Mouse (Mus musculus) kidney, embryonic 15.5 days (tissue): ENCODE data around the gene Errfi1. TPM values are rescaled to one million over a fixed set of nuclear protein-coding genes. Genes with fewer than 3 reads are reported as not detected.

Experiments used
- ATAC-seq: fragments of 200-750 bp; cut with Nextera tagmentation; replicated peaks from 2 replicates; pipeline ENCODE4 v1.8.0; 2017; ENCODE audit warnings: moderate TSS enrichment; ENCODE audit not compliant: low FRiP score
- H3K27ac ChIP-seq: fragments of 300-500 bp; sonication (generic); 2 replicates; pipeline ENCODE4 v1.5.1; 2015; ENCODE audit warnings: mild to moderate bottlenecking, inconsistent platforms
- H3K27me3 ChIP-seq: fragments of 300-500 bp; sonication (generic); 2 replicates; pipeline ENCODE4 v1.6.1; 2015; ENCODE audit warnings: inconsistent platforms
- H3K36me3 ChIP-seq: fragments of 300-500 bp; sonication (generic); 2 replicates; pipeline ENCODE4 v1.6.1; 2015; ENCODE audit warnings: inconsistent platforms
- H3K4me1 ChIP-seq: fragments of 300-500 bp; sonication (generic); 2 replicates; pipeline ENCODE4 v1.6.1; 2015; ENCODE audit warnings: inconsistent platforms
- H3K4me2 ChIP-seq: fragments of 300-500 bp; sonication (generic); 2 replicates; pipeline ENCODE4 v1.6.1; 2015; ENCODE audit warnings: moderate library complexity, mild to moderate bottlenecking, inconsistent platforms
- H3K4me3 ChIP-seq: fragments of 300-500 bp; sonication (generic); replicated peaks from 2 replicates; pipeline ENCODE4 v1.5.1; 2015; ENCODE audit warnings: mild to moderate bottlenecking, inconsistent platforms
- H3K9ac ChIP-seq: fragments of 300-500 bp; sonication (generic); 2 replicates; pipeline ENCODE4 v1.6.1; 2015; ENCODE audit warnings: mild to moderate bottlenecking, inconsistent platforms
- H3K9me3 ChIP-seq: fragments of 300-500 bp; sonication (generic); replicated peaks from 2 replicates; pipeline ENCODE4 v1.6.1; 2016; ENCODE audit warnings: inconsistent platforms
- WGBS: fragments of 180-500 bp; shearing (Covaris S2); methylation state at CpG from one replicate; pipeline ENCODE4 v1.1.7; 2015; ENCODE audit warnings: mixed read lengths; 5-methylcytosine and 5-hydroxymethylcytosine counted together
- polyA plus RNA-seq: library from polyadenylated mRNA; unstranded; fragments of >200 nt; fragmentation: Nextera tagmentation; extraction: Ambion mirVana; gene quantifications from 2 replicates; pipeline ENCODE4 v1.2.1, GENCODE M21; 2015

Gene Errfi1
- polyA plus RNA-seq, 1 experiment from 2014 or later, result 34.2 TPM

DNA sequence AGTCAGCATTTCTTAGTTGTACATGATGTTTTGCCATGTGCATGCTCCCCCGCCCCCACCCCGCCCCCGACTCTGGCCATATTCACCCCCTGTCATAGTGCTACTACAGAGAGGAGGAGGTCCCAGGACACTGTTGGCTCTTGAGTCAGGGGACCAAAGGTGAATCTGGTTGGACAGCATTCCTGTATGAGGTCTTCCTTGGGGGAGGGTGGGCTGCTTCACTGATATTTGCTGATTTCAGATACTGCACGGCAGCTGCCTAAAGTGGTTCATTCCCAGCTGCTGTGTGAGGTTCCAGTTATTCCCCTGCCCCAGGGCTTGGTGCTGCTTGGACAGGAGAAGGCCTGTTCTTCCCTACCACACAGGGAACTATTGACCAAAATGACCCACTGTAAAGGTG lies 34.8 kb downstream of the Errfi1 start:
- WGBS, result 65% methylated on average over 4 of the region's 4 CpGs
- H3K27ac ChIP-seq, result peak overlapping the region; percentile 45; the same call in 1 of the 2 replicates
- H3K9ac ChIP-seq, result no peak overlapping the region
- H3K9me3 ChIP-seq, result no peaks in the 10 kb centered on the region
- no peaks in the 10 kb centered on the region for H3K27me3 ChIP-seq
- H3K4me3 ChIP-seq, result no peak overlapping the region
- H3K36me3 ChIP-seq, result no peaks in the 10 kb centered on the region
- H3K4me2 ChIP-seq, result no peak overlapping the region
- no peak for ATAC-seq
- peaks cover 26% of the 10 kb centered on the region for H3K4me1 ChIP-seq

DNA sequence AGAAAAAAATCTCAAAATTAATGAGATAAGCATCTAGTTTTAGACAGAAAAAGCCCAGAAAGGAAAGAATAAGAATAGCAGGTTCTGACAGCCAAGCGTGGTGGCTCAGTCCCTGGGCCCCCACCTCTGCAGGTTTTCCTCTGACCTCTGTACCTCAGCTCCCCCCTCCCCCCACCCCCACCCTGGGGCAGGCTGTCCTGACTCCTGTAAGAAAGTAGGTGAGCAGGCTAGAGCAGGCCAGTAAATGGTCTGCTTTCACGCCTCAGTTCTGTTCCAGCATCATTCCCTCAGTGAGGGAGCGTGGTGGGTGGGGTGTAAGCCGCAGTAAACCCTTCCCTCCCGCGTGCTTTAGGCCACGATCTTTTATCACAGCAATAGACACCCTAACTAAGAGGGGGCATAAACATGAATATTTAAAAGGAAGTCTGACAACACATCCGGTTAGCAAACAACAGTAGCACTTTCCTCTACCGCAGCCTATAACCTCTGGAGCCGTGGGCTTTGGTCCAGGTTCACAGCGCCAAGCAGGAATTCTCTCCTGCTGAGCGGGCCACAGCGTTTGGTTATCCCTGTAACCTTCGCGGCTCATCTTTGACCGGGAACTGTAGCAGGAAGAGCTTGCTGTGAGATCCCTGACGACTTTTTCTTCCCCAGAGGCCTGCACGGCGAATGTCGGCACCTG lies 35.7 kb downstream of the Errfi1 start:
- Histone ChIP-seq H3K36me3 (no peaks in the 10 kb centered on the region), H3K4me3 (no peak overlapping the region), H3K4me2 (peak overlapping the region; percentile 35), H3K4me1 (peaks cover 26% of the 10 kb centered on the region), H3K27ac (peak overlapping the region; percentile 82), H3K27me3 (no peaks in the 10 kb centered on the region), H3K9me3 (no peaks in the 10 kb centered on the region), H3K9ac (no peak overlapping the region)
- 36% methylated on average over 20 of the region's 20 CpGs for WGBS
- 0 out of 2 replicates have a peak, but pooled peaks have one; percentile 16 for ATAC-seq

DNA sequence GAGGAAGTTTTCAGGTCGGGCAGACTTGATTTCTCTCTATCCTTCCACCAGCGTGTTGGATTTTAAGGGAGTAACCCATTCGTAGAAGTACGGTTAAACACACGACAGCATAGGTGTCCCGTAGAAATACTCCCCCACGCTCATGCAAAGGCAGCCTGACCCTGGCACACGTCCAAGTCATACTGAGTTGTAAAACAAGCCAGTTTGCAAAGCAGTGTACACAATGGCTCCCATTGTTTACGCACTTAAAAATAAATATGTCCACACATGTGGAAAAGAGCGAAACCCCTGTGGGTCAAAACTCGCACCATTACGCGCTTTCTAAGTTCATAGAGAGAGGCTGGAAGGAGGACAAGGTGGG lies 36.2 kb downstream of the Errfi1 start:
- Histone ChIP-seq H3K9me3 (no peaks in the 10 kb centered on the region), H3K27ac (peak overlapping the region; percentile 82), H3K4me3 (no peak overlapping the region), H3K27me3 (no peaks in the 10 kb centered on the region), H3K4me1 (peaks cover 27% of the 10 kb centered on the region), H3K4me2 (peak overlapping the region; percentile 35), H3K36me3 (no peaks in the 10 kb centered on the region), H3K9ac (no peak overlapping the region)
- 36% methylated on average over 13 of the region's 13 CpGs for WGBS
- ATAC-seq, result 0 out of 2 replicates have a peak, but pooled peaks have one; percentile 41

DNA sequence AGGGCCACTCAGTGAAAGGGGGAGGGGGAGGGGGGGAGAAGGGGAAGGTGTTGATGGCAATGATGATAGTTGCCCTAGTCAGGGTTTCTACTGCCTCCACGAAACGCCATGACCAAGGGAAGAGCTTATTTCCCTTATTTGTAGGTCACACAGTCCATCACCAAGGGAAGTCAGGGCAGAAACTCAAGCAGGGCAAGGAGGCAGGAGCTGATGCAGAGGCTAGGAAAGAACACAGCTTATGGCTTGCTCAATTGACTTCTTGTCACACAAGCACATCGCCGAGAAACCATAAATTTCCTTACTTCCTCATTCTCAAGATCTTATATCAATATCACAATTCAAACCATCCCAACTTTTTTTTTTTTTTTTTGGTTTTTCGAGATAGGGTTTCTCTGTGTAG lies 37.6 kb downstream of the Errfi1 start:
- no peak for ATAC-seq
- WGBS, result 49% methylated on average over 5 of the region's 5 CpGs
- Histone ChIP-seq H3K36me3 (peaks cover 6% of the 10 kb centered on the region), H3K27me3 (no peaks in the 10 kb centered on the region), H3K9me3 (no peaks in the 10 kb centered on the region), H3K4me2 (no peak overlapping the region), H3K4me3 (no peak overlapping the region), H3K4me1 (peaks cover 36% of the 10 kb centered on the region), H3K27ac (no peak overlapping the region), H3K9ac (no peak overlapping the region)

DNA sequence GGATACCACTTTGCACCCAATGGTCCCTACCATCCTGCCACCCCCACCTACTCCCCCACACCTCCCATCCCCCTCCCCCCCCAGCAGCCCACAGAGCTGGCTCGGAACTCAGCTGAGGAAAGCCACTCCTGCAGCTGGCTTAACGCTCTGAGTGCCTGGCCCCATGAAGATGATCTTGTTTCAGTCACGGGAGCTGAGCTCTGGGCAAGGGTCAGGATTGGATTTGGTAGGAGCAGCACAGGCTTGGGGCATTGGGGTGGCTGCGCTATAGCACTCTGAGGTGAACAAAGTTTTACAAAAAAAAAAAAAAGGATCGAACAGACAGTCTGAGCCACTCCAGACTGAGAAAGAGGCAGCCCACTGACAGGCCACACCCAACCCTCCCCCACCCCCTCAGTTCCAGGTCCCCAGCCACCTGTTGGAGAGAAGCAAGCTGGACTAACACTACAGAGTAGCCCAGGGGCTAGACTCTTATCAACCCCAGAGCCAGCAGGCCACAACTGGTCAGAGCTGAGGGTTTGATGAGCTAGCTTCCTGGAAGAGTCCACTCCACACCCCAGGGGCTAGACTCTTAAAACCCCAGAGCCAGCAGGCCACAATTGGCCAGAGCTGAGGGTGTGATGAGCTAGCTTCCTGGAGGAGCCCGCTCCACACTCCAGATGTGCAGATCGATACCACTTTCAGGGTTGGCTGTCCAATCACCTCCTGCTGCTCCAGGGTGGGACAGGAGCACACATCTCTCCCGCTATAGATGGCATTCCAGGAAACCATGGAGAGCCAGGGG lies 41.2 kb downstream of the Errfi1 start:
- H3K9me3 ChIP-seq, result no peaks in the 10 kb centered on the region
- no peak overlapping the region for H3K4me2 ChIP-seq
- peak; percentile 37; the same call in 1 of the 2 replicates for ATAC-seq
- H3K9ac ChIP-seq, result no peak overlapping the region
- WGBS, result 54% methylated on average over 8 of the region's 8 CpGs
- no peaks in the 10 kb centered on the region for H3K27me3 ChIP-seq
- peaks cover 39% of the 10 kb centered on the region for H3K36me3 ChIP-seq
- H3K4me3 ChIP-seq, result no peak overlapping the region
- peak overlapping the region; percentile 20; the same call in 1 of the 2 replicates for H3K27ac ChIP-seq
- peaks cover 21% of the 10 kb centered on the region for H3K4me1 ChIP-seq

DNA sequence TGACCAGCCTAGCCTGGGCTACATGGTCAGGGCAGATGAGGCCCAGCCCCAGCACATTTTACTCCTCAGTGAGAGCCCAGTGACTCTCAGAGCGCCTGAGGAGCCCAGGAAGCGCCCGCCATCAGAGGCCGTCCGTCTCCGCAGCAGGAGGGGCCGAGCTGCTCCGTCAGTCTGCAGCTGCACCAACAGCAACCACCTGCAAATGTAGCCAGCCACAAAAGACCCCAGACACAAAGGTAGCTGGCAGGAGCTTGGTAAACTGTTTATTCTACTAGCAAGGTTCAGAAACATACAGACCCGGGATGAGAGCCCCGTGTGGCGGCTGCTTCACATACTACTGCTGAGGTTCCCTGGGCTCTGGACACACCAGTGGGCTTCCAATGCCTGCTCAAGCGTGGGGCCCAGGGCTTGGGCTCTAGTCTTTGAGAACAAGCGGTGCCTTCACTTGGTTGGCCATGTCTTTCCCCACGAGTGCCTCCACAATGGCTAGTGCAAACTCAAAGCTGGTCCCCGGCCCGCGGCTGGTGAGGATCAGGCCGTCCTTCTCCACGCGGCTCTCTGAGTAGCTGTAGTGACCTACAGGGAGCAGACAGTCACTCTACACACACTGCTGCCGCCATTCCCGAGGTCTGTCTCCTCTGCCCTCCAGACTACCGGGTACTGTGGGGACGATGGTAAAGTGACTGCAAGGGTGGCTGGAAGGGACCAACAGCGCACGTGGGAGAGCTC lies 43.3 kb downstream of the Errfi1 start:
- 93% methylated on average over 26 of the region's 26 CpGs for WGBS
- ATAC-seq, result no peak
- Histone ChIP-seq H3K36me3 (peaks cover 57% of the 10 kb centered on the region), H3K27ac (no peak overlapping the region), H3K4me3 (no peak overlapping the region), H3K9ac (no peak overlapping the region), H3K4me2 (no peak overlapping the region), H3K9me3 (no peaks in the 10 kb centered on the region), H3K27me3 (no peaks in the 10 kb centered on the region), H3K4me1 (peaks cover 19% of the 10 kb centered on the region)

DNA sequence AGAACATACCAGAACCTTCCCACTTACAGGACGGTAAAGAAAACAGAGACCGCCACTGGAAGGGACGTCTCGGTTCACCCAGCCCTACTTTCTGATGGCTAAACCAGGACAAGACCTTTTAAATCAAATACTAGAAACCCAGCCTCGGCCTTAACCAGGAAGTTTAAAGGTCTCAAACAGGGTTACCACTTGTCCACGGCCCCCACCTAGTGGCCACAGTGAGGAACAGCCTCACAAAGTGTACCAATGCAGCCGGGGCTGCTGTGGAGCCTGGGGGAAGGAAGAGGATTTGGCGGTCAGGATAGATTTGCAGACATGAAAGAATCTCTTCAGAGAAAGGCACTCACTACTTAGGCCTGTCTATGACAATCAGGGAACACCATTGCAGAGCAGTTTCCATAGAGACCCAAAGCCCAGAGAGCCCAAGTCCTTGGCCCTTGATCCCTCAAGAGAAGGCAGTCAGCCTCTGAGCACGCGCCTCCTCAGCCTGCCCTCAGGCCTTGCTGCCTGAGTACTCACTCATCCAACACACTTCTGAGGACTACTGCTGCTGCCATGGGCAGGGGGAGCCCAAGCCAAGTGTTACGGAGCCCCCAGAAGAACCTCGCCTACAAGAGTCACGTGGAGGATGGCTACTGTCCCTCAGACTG lies 45.1 kb downstream of the Errfi1 start:
- no peak for ATAC-seq
- peaks cover 75% of the 10 kb centered on the region for H3K36me3 ChIP-seq
- no peaks in the 10 kb centered on the region for H3K27me3 ChIP-seq
- no peak overlapping the region for H3K27ac ChIP-seq
- no peak overlapping the region for H3K9ac ChIP-seq
- no peak overlapping the region for H3K4me2 ChIP-seq
- H3K4me1 ChIP-seq, result peaks cover 24% of the 10 kb centered on the region
- H3K4me3 ChIP-seq, result no peak overlapping the region
- H3K9me3 ChIP-seq, result no peaks in the 10 kb centered on the region
- WGBS, result 47% methylated on average over 13 of the region's 13 CpGs

DNA sequence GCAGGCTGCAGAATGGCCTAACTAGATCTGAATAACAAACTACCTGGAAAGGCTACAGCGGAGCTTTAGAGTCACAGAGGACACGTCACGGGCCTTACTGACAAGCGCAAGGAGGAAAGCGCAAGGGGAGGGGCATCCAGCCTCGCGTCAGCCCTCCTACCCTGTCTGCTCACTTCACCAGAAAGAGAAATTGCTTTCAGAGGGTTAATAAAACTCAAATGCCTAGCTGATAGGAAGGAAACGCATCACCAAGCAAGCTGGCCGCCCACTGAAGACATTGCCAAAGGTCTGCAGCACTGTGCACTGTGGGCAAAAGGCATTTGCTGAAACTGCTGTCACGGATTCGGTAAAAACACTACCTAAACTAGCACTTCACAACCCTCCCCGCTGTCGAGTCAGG lies 46.8 kb downstream of the Errfi1 start:
- WGBS, result 89% methylated on average over 13 of the region's 13 CpGs
- no peaks in the 10 kb centered on the region for H3K9me3 ChIP-seq
- no peaks in the 10 kb centered on the region for H3K27me3 ChIP-seq
- H3K4me1 ChIP-seq, result peaks cover 18% of the 10 kb centered on the region
- ATAC-seq, result no peak
- no peak overlapping the region for H3K9ac ChIP-seq
- no peak overlapping the region for H3K4me2 ChIP-seq
- H3K27ac ChIP-seq, result no peak overlapping the region
- H3K36me3 ChIP-seq, result peaks cover 87% of the 10 kb centered on the region
- H3K4me3 ChIP-seq, result no peak overlapping the region

DNA sequence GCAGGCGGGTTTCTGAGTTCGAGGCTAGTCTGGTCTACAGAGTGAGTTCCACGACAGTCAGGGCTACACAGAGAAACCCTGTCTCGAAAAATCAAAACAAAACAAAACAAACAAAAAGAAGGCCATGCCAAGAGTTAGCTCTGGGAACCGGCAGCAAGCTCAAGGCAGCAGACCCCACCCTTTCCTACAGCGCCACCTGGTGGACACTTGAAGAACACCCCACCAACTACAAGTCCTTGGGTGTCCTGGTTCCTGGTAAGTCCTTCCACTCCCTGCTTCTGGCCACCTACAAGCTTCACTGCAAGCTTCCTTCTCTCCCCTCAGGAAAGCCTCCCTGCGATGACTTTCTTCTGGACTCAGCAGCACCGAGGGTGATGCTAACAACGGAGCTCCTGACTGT lies 47.9 kb downstream of the Errfi1 start:
- Histone ChIP-seq H3K27me3 (no peaks in the 10 kb centered on the region), H3K27ac (peak overlapping the region; percentile 82), H3K9me3 (no peaks in the 10 kb centered on the region), H3K4me1 (peaks cover 14% of the 10 kb centered on the region; the same call in 1 of the 2 replicates), H3K36me3 (peaks cover 85% of the 10 kb centered on the region), H3K9ac (no peak overlapping the region), H3K4me3 (no peak overlapping the region), H3K4me2 (no peak overlapping the region)
- 49% methylated on average over 9 of the region's 9 CpGs for WGBS
- ATAC-seq, result no peak

DNA sequence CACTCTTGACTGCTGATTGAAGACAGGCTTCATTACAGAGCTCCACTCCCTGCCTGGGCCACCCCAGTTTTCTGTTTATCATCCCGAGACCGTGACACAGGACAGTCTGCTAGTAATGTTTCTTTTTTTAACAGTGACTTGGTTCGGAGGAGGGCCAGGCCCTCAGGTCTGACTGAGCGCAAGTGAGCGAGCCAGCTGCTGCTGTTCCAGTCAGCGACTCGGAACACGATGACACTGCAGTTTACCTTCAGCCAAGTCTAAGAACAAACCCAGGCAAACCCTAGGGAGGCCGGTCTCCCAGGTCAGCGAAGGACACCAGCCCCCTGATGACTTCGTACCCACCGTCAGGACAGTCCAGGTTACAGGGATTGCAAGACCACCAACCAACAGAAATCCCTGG lies 48.3 kb downstream of the Errfi1 start:
- Histone ChIP-seq H3K4me1 (peaks cover 14% of the 10 kb centered on the region; the same call in 1 of the 2 replicates), H3K9me3 (no peaks in the 10 kb centered on the region), H3K27ac (peak overlapping the region; percentile 82), H3K4me2 (no peak overlapping the region), H3K27me3 (no peaks in the 10 kb centered on the region), H3K36me3 (peaks cover 85% of the 10 kb centered on the region), H3K4me3 (no peak overlapping the region), H3K9ac (no peak overlapping the region; the same call in 1 of the 2 replicates)
- WGBS, result 58% methylated on average over 12 of the region's 12 CpGs
- ATAC-seq, result peak; percentile 79

DNA sequence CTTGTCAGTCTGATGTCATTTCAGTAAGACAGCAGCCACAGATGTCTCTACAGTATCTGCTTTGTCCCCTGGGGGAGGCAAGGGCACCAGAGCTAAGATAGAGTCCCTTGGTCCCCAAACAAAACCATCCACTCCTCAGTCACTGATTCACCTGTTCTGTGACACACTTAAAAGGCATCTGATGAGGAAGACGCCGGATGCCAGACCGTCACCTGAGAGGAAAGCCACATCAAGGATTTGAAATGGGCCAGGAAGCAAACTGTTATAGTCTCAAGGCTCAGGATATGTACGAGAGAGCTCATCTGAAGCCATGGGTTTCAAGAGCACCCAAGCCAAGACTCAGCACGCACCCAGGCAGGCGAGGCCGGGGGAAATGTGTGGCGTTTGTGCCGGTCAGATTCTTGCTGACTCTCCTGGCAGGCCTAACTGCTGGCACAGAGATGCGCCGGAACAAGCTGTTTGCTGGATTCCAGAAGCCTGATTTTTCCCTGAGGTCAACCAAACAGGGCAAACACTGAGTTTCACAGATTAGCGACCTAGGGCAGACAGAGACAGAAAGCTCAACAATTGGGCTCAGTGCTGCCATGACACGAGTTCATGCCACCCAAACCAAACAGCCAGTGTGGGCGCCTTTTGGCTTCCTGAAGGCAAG lies 49.5 kb downstream of the Errfi1 start:
- Histone ChIP-seq H3K4me1 (peaks cover 14% of the 10 kb centered on the region), H3K4me2 (no peak overlapping the region), H3K9me3 (no peaks in the 10 kb centered on the region), H3K27ac (no peak overlapping the region), H3K27me3 (no peaks in the 10 kb centered on the region), H3K9ac (no peak overlapping the region), H3K36me3 (peaks cover 77% of the 10 kb centered on the region), H3K4me3 (no peak overlapping the region)
- no peak for ATAC-seq
- 95% methylated on average over 14 of the region's 14 CpGs for WGBS
